Mouse (Mus musculus) heart, postnatal 0 days (tissue): ENCODE results near the gene Smim15.

ENCODE experiments used
- CTCF ChIP-seq: IDR thresholded peaks from 2 replicates; pipeline ENCODE4 v1.5.1; 2016; ENCODE audit warnings: antibody characterized with exemption, control low read depth, low read depth
- EP300 ChIP-seq: IDR thresholded peaks from 2 replicates; pipeline ENCODE4 v1.6.1; 2016; ENCODE audit warnings: antibody characterized with exemption, low read depth

- TF ChIP-seq CTCF (no peak), EP300 (no peak)
Observed at GRCm38 (mm10) chr13:108045646-108046045, 1.4 kb downstream of the Smim15 start.
